Mouse (Mus musculus): ENCODE measurements around the gene Zfp60.

DNA sequence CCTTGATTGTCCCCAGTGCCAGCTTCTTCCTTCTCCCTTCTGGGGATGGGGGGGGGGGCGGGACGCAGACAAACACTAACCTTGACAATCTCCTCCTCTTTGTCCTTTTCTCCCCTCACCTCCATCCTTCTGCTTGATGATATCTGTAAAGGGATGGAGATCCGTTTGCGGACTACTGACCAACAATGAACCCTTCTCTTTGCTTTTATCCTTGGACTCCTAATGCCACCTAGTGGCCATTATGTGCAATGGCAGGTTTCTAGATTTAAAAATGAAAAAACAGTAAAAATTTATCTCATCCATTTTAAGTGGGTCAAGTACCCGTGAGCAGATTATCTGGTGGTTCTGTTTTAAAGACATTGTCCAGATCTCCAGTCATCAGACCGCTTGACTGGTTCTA is 45.5 kb upstream of the Zfp60 start:
- TF ChIP-seq CTCF (IDR thresholded peaks at IDR 0.05; ENCODE audit: control insufficient read depth, insufficient read depth, insufficient read length) (no peak), MAX (IDR thresholded peaks at IDR 0.05) (no peak), USF1 (IDR thresholded peaks at IDR 0.05; ENCODE audit: low read depth) (no peak), FOSL1 (IDR thresholded peaks at IDR 0.05; ENCODE audit: insufficient read depth, low read length, poor library complexity, severe bottlenecking) (no peak), CEBPB (IDR thresholded peaks at IDR 0.05; ENCODE audit: low read depth) (no peak), MYOD1 (IDR thresholded peaks at IDR 0.05; ENCODE audit: control insufficient read depth, insufficient read length, low read depth) (no peak), MYOG (IDR thresholded peaks at IDR 0.05; ENCODE audit: control insufficient read depth, extremely low read depth, insufficient read length) (no peak)

Measured in C2C12 (cell line).